Mouse (Mus musculus): ENCODE data around the gene Gm21969.

- TF ChIP-seq POLR2AphosphoS5 (IDR thresholded peaks at IDR 0.05; ENCODE audit: insufficient replicate concordance, low read depth, low read length) (no peak), CTCF (IDR thresholded peaks at IDR 0.05; ENCODE audit: low read depth, low read length) (no peak), TAL1 (conservative IDR thresholded peaks at IDR 0.05; ENCODE audit: low read depth, low read length) (no peak), GATA1 (IDR thresholded peaks at IDR 0.05; ENCODE audit: borderline replicate concordance, low read length) (no peak), GATA2 (IDR thresholded peaks at IDR 0.05; ENCODE audit: borderline replicate concordance, low read depth, low read length) (no peak)
Observed at GRCm38 (mm10) chr4:139688058-139688457, 85.1 kb downstream of the Gm21969 start.

Data from G1E (cell line).